In the genomic region with DNA sequence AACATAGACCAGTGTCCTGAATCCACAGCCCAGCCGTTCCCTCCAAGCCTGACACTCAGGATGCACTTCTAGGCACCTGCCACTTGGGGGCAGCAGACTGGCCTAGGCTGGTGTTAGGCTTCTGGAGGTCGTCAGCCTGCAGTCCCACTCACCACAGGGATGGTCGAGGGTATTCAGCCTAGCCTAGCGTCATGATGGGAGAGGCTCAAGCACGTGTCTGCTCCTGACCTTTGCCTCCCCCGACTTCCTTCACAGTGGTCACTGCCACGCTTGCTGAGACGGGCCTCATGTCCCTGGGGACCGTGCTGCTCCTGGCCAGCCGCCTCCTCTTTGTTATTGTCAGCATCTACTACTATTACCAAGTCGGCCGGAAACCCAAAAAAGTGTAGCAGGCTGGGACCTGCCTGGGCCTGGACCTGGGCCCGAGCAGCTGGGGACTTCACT, we compare ENCODE assay signal across 9 mouse cellular contexts. TPM values are rescaled to one million over a fixed set of nuclear protein-coding genes. Genes with fewer than 3 reads are reported as not detected.
DNase-seq lines count a peak whose midpoint lies in the region; ATAC-seq and TF ChIP-seq lines count a peak whose summit lies in the region.
"Had no signal": no experiment of that assay in that cellular context is flagged by ENCODE, and none has a peak within 500 bp of the region (broad histone marks: within the 10 kb centered on the region; RNA-seq: fewer than 3 reads in every experiment).

No protein-coding gene starts in this region.

- no peak overlapping the region; the same call in 1 of the 2 replicates for H3K9ac ChIP-seq in hindbrain, embryonic 13.5 days
- H3K9ac ChIP-seq in limb, embryonic 13.5 days: no peak overlapping the region
- H3K9ac ChIP-seq in midbrain, embryonic 14.5 days (replicated peaks; ENCODE audit: low read length): no peak overlapping the region
- H3K9ac ChIP-seq: embryonic facial prominence, embryonic 15.5 days had no signal

- TF ChIP-seq POLR2A in thymus, adult 2 months (IDR thresholded peaks at IDR 0.05; ENCODE audit: control insufficient read depth, extremely low read depth, insufficient read depth, low read length, poor library complexity): no peak

- no peaks in the 10 kb centered on the region for H3K9me3 ChIP-seq in hindbrain, embryonic 13.5 days
- H3K9me3 ChIP-seq in limb, embryonic 13.5 days: no peaks in the 10 kb centered on the region
- no peaks in the 10 kb centered on the region for H3K9me3 ChIP-seq in midbrain, embryonic 14.5 days (ENCODE audit: control insufficient read depth, low read length)
- H3K9me3 ChIP-seq: embryonic facial prominence, embryonic 15.5 days had no signal

- H3K27me3 ChIP-seq in hindbrain, embryonic 13.5 days: no peaks in the 10 kb centered on the region
- H3K27me3 ChIP-seq in limb, embryonic 13.5 days: no peaks in the 10 kb centered on the region
- no peaks in the 10 kb centered on the region for H3K27me3 ChIP-seq in midbrain, embryonic 14.5 days (ENCODE audit: control insufficient read depth, insufficient read depth, low read length)
- H3K27me3 ChIP-seq in thymus, adult 2 months (ENCODE audit: control insufficient read depth, insufficient read depth, low read length): no peaks in the 10 kb centered on the region
- H3K27me3 ChIP-seq: embryonic facial prominence, embryonic 15.5 days had no signal

- peak; percentile 19 for ATAC-seq in hindbrain, embryonic 13.5 days (ENCODE audit: low FRiP score)
- peak; percentile 7; the same call in 1 of the 2 replicates for ATAC-seq in limb, embryonic 13.5 days (ENCODE audit: low FRiP score, low read depth)
- 0 out of 2 replicates have a peak, but pooled peaks have one; percentile 16 for ATAC-seq in midbrain, embryonic 14.5 days (ENCODE audit: low FRiP score, low TSS enrichment)

- peaks cover 76% of the 10 kb centered on the region for H3K4me1 ChIP-seq in hindbrain, embryonic 13.5 days (replicated peaks)
- H3K4me1 ChIP-seq in limb, embryonic 13.5 days: peaks cover 10% of the 10 kb centered on the region; the same call in 1 of the 2 replicates
- 0 out of 2 replicates have a peak, but pooled peaks cover 9% of the 10 kb centered on the region for H3K4me1 ChIP-seq in midbrain, embryonic 14.5 days (ENCODE audit: control insufficient read depth, insufficient read depth, low read length)
- peaks cover 50% of the 10 kb centered on the region for H3K4me1 ChIP-seq in thymus, adult 2 months (replicated peaks; ENCODE audit: control insufficient read depth, insufficient read depth, low read length)

- peaks cover 36% of the 10 kb centered on the region for H3K36me3 ChIP-seq in hindbrain, embryonic 13.5 days
- peaks cover 19% of the 10 kb centered on the region for H3K36me3 ChIP-seq in limb, embryonic 13.5 days
- H3K36me3 ChIP-seq in midbrain, embryonic 14.5 days (ENCODE audit: control insufficient read depth, insufficient read depth, low read length): peaks cover 62% of the 10 kb centered on the region
- peaks cover 34% of the 10 kb centered on the region for H3K36me3 ChIP-seq in thymus, adult 2 months (ENCODE audit: control insufficient read depth, insufficient read depth, low read length)

- WGBS in hindbrain, embryonic 13.5 days: 30% methylated on average over 13 of the region's 13 CpGs
- 47% methylated on average over 13 of the region's 13 CpGs for WGBS in limb, embryonic 13.5 days
- 41% methylated on average over 13 of the region's 13 CpGs for WGBS in midbrain, embryonic 14.5 days
- WGBS in thymus, adult 2 months: 67% methylated on average over 13 of the region's 13 CpGs

- peak overlapping the region; percentile 64; the same call in 1 of the 2 replicates for H3K27ac ChIP-seq in hindbrain, embryonic 13.5 days
- H3K27ac ChIP-seq in limb, embryonic 13.5 days: no peak overlapping the region
- 0 out of 2 replicates have a peak overlapping the region, but pooled peaks have one; percentile 33 for H3K27ac ChIP-seq in midbrain, embryonic 14.5 days (replicated peaks; ENCODE audit: low read depth, low read length)
- no peak overlapping the region for H3K27ac ChIP-seq in thymus, adult 2 months (ENCODE audit: control insufficient read depth, insufficient read depth, low read length)
- H3K27ac ChIP-seq: embryonic facial prominence, embryonic 15.5 days had no signal

- H3K4me2 ChIP-seq in hindbrain, embryonic 13.5 days: no peak overlapping the region
- no peak overlapping the region for H3K4me2 ChIP-seq in limb, embryonic 13.5 days (replicated peaks)
- no peak overlapping the region for H3K4me2 ChIP-seq in midbrain, embryonic 14.5 days (ENCODE audit: low read length)
- H3K4me2 ChIP-seq: embryonic facial prominence, embryonic 15.5 days had no signal

- peak; percentile 50 for DNase-seq in urinary bladder, postnatal 25 days (ENCODE audit: low spot score)
- DNase-seq in urinary bladder, postnatal 14 days (ENCODE audit: low spot score): no peak
- DNase-seq in cerebellum, adult 11-12 months: peak; percentile 66
- peak; percentile 51 for DNase-seq in gastrocnemius, adult 18-20 months (ENCODE audit: low spot score)
- DNase-seq in midbrain, embryonic 14.5 days: peak; percentile 79
- DNase-seq in thymus, adult 2 months: peak; percentile 70

- TF ChIP-seq CTCF in thymus, adult 2 months (IDR thresholded peaks at IDR 0.05; ENCODE audit: borderline replicate concordance, control insufficient read depth, extremely low read depth, insufficient read depth, low read length, poor library complexity): peak; percentile 92

- H3K4me3 ChIP-seq in hindbrain, embryonic 13.5 days: no peak overlapping the region
- no peak overlapping the region for H3K4me3 ChIP-seq in limb, embryonic 13.5 days
- no peak overlapping the region for H3K4me3 ChIP-seq in midbrain, embryonic 14.5 days (replicated peaks; ENCODE audit: low read depth, low read length)
- H3K4me3 ChIP-seq in thymus, adult 2 months (ENCODE audit: control insufficient read depth, insufficient read depth, low read length): no peak overlapping the region
- H3K4me3 ChIP-seq: embryonic facial prominence, embryonic 15.5 days had no signal

RNA-seq across cellular contexts. Expression of gene Trp53i11, which starts 12.2 kb away (rescaled TPM):
- 1 to 10 TPM; 3.9 to 4.5 TPM for total RNA-seq in gastrocnemius, adult 18-20 months (2021)
- 109 and 110 TPM in 2 replicates for polyA plus RNA-seq in hindbrain, embryonic 13.5 days (2015; fragmentation: Nextera tagmentation; extraction: Ambion mirVana)
- 17.6 and 24.6 TPM in 2 replicates for polyA plus RNA-seq in limb, embryonic 13.5 days (2015; fragmentation: Nextera tagmentation; extraction: Ambion mirVana)
- 122 and 165 TPM in 2 replicates for polyA plus RNA-seq in midbrain, embryonic 14.5 days (2014; fragmentation: Nextera tagmentation; extraction: Ambion mirVana)
- 444 and 462 TPM in 2 replicates for polyA plus RNA-seq in thymus, adult 2 months (2012; rRNA removed)

Comparison
In these comparisons a context has a peak if more than half of its experiments do, and no peak if none do; other contexts are left out.
1. H3K27ac ChIP-seq: peak in hindbrain, embryonic 13.5 days (single experiment) and midbrain, embryonic 14.5 days (single experiment); none in limb, embryonic 13.5 days (single experiment) and thymus, adult 2 months (single experiment).
2. Peak in every context shown above with its lines, with median percentiles within 50 percentile points of each other: ATAC-seq.